Mouse (Mus musculus): ENCODE data around the gene Csnk2a1.

- TF ChIP-seq CTCF (IDR thresholded peaks at IDR 0.05) (no peak), EP300 (IDR thresholded peaks at IDR 0.05) (no peak)
These were observed 36.5 kb upstream of the Csnk2a1 start for GRCm38 (mm10) chr2:152190161-152190560.

Data from lung, postnatal 0 days (tissue).